Mouse (Mus musculus): Measurements from ENCODE around the gene Il12rb1. TPM values are rescaled to one million over a fixed set of nuclear protein-coding genes. Genes with fewer than 3 reads are reported as not detected.

The Il12rb1 gene
- polyA plus RNA-seq, 1 experiment from 2014 or later, result not detected

- Histone ChIP-seq H3K9ac (ENCODE audit: low read length) (no peak overlapping the region; the same call in 1 of the 2 replicates), H3K9me3 (ENCODE audit: control insufficient read depth, low read length) (no peaks in the 10 kb centered on the region), H3K27ac (ENCODE audit: low read depth, low read length) (peak overlapping the region; percentile 7; the same call in 1 of the 2 replicates), H3K4me2 (ENCODE audit: low read depth, low read length, severe bottlenecking) (no peak overlapping the region), H3K36me3 (ENCODE audit: control insufficient read depth, insufficient read depth, low read length) (no peaks in the 10 kb centered on the region), H3K27me3 (ENCODE audit: control insufficient read depth, insufficient read depth, low read length) (no peaks in the 10 kb centered on the region), H3K4me3 (ENCODE audit: low read depth, low read length) (no peak overlapping the region), H3K4me1 (replicated peaks; ENCODE audit: control insufficient read depth, insufficient read depth, low read length) (peaks cover 5% of the 10 kb centered on the region; the same call in 1 of the 2 replicates)
- DNase-seq (ENCODE audit: low spot score), result no peak
- no peak for ATAC-seq (replicated peaks; ENCODE audit: low FRiP score)
- 83% methylated on average over 5 of the region's 5 CpGs for WGBS
These were observed 35.0 kb downstream of the Il12rb1 start for GRCm38 (mm10) chr8:70843214-70843773.

GRCm38 (mm10) chr8:70843941-70844340 is 35.7 kb downstream of the Il12rb1 start:
- 90% methylated on average over 8 of the region's 8 CpGs for WGBS
- 0 out of 2 replicates have a peak, but pooled peaks cover 2% of the 10 kb centered on the region for H3K4me1 ChIP-seq (replicated peaks; ENCODE audit: control insufficient read depth, insufficient read depth, low read length)

DNA sequence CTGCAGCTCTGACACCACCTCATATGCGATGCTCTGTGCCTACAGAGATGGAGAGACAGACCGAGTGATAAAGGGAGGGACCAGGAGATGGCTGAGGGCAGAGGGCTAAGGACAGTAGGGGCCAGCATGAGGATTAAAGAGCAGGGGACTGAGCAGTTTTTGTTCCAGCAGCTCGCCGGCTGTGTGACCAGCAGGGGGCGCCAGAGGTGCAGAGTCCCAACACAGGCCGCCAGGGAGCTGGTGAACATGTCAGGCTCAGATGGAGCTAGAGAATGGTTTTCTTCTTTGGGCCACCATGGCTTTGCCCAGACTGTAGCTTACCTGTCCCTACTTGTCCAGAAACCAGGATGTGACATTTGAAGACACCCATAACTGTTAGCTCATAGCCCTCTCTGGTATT is 36.3 kb downstream of the Il12rb1 start:
- Histone ChIP-seq H3K4me1 (replicated peaks; ENCODE audit: control insufficient read depth, insufficient read depth, low read length) (0 out of 2 replicates have a peak, but pooled peaks cover 2% of the 10 kb centered on the region), H3K4me2 (ENCODE audit: low read depth, low read length, severe bottlenecking) (no peak overlapping the region), H3K36me3 (ENCODE audit: control insufficient read depth, insufficient read depth, low read length) (no peaks in the 10 kb centered on the region), H3K9ac (ENCODE audit: low read length) (no peak overlapping the region), H3K4me3 (ENCODE audit: low read depth, low read length) (no peak overlapping the region), H3K9me3 (ENCODE audit: control insufficient read depth, low read length) (no peaks in the 10 kb centered on the region), H3K27me3 (ENCODE audit: control insufficient read depth, insufficient read depth, low read length) (no peaks in the 10 kb centered on the region), H3K27ac (ENCODE audit: low read depth, low read length) (no peak overlapping the region)
- WGBS, result 2% methylated on average over 6 of the region's 6 CpGs
- ATAC-seq (replicated peaks; ENCODE audit: low FRiP score), result peak; percentile 11; the same call in 1 of the 2 replicates
- DNase-seq (ENCODE audit: low spot score), result peak; percentile 96

More at GRCm38 (mm10) chr8:70843941-70844340, 35.7 kb downstream of the Il12rb1 start:
- DNase-seq (ENCODE audit: low spot score) (peak; percentile 46), ATAC-seq (replicated peaks; ENCODE audit: low FRiP score) (no peak)
- Histone ChIP-seq H3K4me2 (ENCODE audit: low read depth, low read length, severe bottlenecking) (no peak overlapping the region), H3K9ac (ENCODE audit: low read length) (no peak overlapping the region), H3K27ac (ENCODE audit: low read depth, low read length) (peak overlapping the region; percentile 18; the same call in 1 of the 2 replicates), H3K9me3 (ENCODE audit: control insufficient read depth, low read length) (no peaks in the 10 kb centered on the region), H3K27me3 (ENCODE audit: control insufficient read depth, insufficient read depth, low read length) (no peaks in the 10 kb centered on the region), H3K4me3 (ENCODE audit: low read depth, low read length) (no peak overlapping the region), H3K36me3 (ENCODE audit: control insufficient read depth, insufficient read depth, low read length) (no peaks in the 10 kb centered on the region)

DNA sequence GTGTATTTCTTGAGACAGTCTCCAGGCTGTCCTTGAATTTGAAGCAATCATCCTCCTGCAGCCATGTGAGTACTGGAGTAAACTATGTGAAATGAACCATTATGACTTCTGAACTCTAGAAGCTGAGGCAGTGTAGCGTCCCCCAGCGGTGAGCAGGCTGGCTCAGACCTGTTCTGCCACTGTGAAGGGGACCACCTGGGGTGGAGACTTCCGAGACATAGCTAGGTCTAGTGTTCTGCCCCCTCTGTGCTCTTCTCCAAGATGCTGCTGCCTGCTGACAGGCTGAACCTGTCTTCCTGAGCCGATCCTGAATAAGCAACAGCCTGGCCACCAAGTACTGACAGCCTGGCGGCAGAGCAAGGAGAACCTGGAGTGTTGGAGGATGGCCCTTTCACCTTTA is 36.9 kb downstream of the Il12rb1 start:
- WGBS, result 44% methylated on average over 5 of the region's 5 CpGs

GRCm38 (mm10) chr8:70846371-70847154 is 38.3 kb downstream of the Il12rb1 start:
- Histone ChIP-seq H3K27me3 (ENCODE audit: control insufficient read depth, insufficient read depth, low read length) (no peaks in the 10 kb centered on the region), H3K4me3 (ENCODE audit: low read depth, low read length) (no peak overlapping the region), H3K9ac (ENCODE audit: low read length) (no peak overlapping the region), H3K36me3 (ENCODE audit: control insufficient read depth, insufficient read depth, low read length) (no peaks in the 10 kb centered on the region), H3K4me2 (ENCODE audit: low read depth, low read length, severe bottlenecking) (no peak overlapping the region), H3K27ac (ENCODE audit: low read depth, low read length) (no peak overlapping the region), H3K4me1 (replicated peaks; ENCODE audit: control insufficient read depth, insufficient read depth, low read length) (no peaks in the 10 kb centered on the region), H3K9me3 (ENCODE audit: control insufficient read depth, low read length) (no peaks in the 10 kb centered on the region)
- 47% methylated on average over 15 of the region's 15 CpGs for WGBS
- DNase-seq (ENCODE audit: low spot score), result peak; percentile 49
- ATAC-seq (replicated peaks; ENCODE audit: low FRiP score), result no peak

More for the DNA sequence above, 36.9 kb downstream of the Il12rb1 start:
- Histone ChIP-seq H3K27ac (ENCODE audit: low read depth, low read length) (no peak overlapping the region), H3K36me3 (ENCODE audit: control insufficient read depth, insufficient read depth, low read length) (no peaks in the 10 kb centered on the region), H3K4me3 (ENCODE audit: low read depth, low read length) (no peak overlapping the region), H3K4me2 (ENCODE audit: low read depth, low read length, severe bottlenecking) (no peak overlapping the region), H3K9me3 (ENCODE audit: control insufficient read depth, low read length) (no peaks in the 10 kb centered on the region), H3K9ac (ENCODE audit: low read length) (no peak overlapping the region), H3K4me1 (replicated peaks; ENCODE audit: control insufficient read depth, insufficient read depth, low read length) (0 out of 2 replicates have a peak, but pooled peaks cover 2% of the 10 kb centered on the region), H3K27me3 (ENCODE audit: control insufficient read depth, insufficient read depth, low read length) (no peaks in the 10 kb centered on the region)
- ATAC-seq (replicated peaks; ENCODE audit: low FRiP score), result no peak
- no peak for DNase-seq (ENCODE audit: low spot score)

GRCm38 (mm10) chr8:70849333-70849990 is 41.2 kb downstream of the Il12rb1 start:
- H3K4me3 ChIP-seq (ENCODE audit: low read depth, low read length), result no peak overlapping the region
- H3K4me2 ChIP-seq (ENCODE audit: low read depth, low read length, severe bottlenecking), result no peak overlapping the region
- DNase-seq (ENCODE audit: low spot score), result no peak
- H3K27me3 ChIP-seq (ENCODE audit: control insufficient read depth, insufficient read depth, low read length), result no peaks in the 10 kb centered on the region
- H3K9ac ChIP-seq (ENCODE audit: low read length), result no peak overlapping the region
- no peaks in the 10 kb centered on the region for H3K9me3 ChIP-seq (ENCODE audit: control insufficient read depth, low read length)
- WGBS, result 82% methylated on average over 3 of the region's 3 CpGs
- H3K4me1 ChIP-seq (replicated peaks; ENCODE audit: control insufficient read depth, insufficient read depth, low read length), result no peaks in the 10 kb centered on the region
- H3K36me3 ChIP-seq (ENCODE audit: control insufficient read depth, insufficient read depth, low read length), result no peaks in the 10 kb centered on the region
- no peak overlapping the region for H3K27ac ChIP-seq (ENCODE audit: low read depth, low read length)
- ATAC-seq (replicated peaks; ENCODE audit: low FRiP score), result no peak

GRCm38 (mm10) chr8:70850132-70850845 is 42.0 kb downstream of the Il12rb1 start:
- ATAC-seq (replicated peaks; ENCODE audit: low FRiP score), result no peak
- H3K9me3 ChIP-seq (ENCODE audit: control insufficient read depth, low read length), result no peaks in the 10 kb centered on the region
- H3K27me3 ChIP-seq (ENCODE audit: control insufficient read depth, insufficient read depth, low read length), result no peaks in the 10 kb centered on the region
- no peak overlapping the region for H3K27ac ChIP-seq (ENCODE audit: low read depth, low read length)
- H3K4me2 ChIP-seq (ENCODE audit: low read depth, low read length, severe bottlenecking), result no peak overlapping the region
- no peak overlapping the region for H3K9ac ChIP-seq (ENCODE audit: low read length)
- H3K36me3 ChIP-seq (ENCODE audit: control insufficient read depth, insufficient read depth, low read length), result no peaks in the 10 kb centered on the region
- H3K4me3 ChIP-seq (ENCODE audit: low read depth, low read length), result no peak overlapping the region
- no peaks in the 10 kb centered on the region for H3K4me1 ChIP-seq (replicated peaks; ENCODE audit: control insufficient read depth, insufficient read depth, low read length)
- no peak for DNase-seq (ENCODE audit: low spot score)
- 76% methylated on average over 7 of the region's 7 CpGs for WGBS

GRCm38 (mm10) chr8:70850947-70851346 is 42.7 kb downstream of the Il12rb1 start:
- Histone ChIP-seq H3K27ac (ENCODE audit: low read depth, low read length) (no peak overlapping the region), H3K4me3 (ENCODE audit: low read depth, low read length) (no peak overlapping the region), H3K4me1 (replicated peaks; ENCODE audit: control insufficient read depth, insufficient read depth, low read length) (no peaks in the 10 kb centered on the region), H3K27me3 (ENCODE audit: control insufficient read depth, insufficient read depth, low read length) (no peaks in the 10 kb centered on the region; the same call in 1 of the 2 replicates), H3K9me3 (ENCODE audit: control insufficient read depth, low read length) (no peaks in the 10 kb centered on the region), H3K4me2 (ENCODE audit: low read depth, low read length, severe bottlenecking) (no peak overlapping the region), H3K36me3 (ENCODE audit: control insufficient read depth, insufficient read depth, low read length) (no peaks in the 10 kb centered on the region), H3K9ac (ENCODE audit: low read length) (no peak overlapping the region)
- ATAC-seq (replicated peaks; ENCODE audit: low FRiP score), result no peak
- no peak for DNase-seq (ENCODE audit: low spot score)
- 85% methylated on average over 4 of the region's 4 CpGs for WGBS
